Mouse (Mus musculus): Measurements from ENCODE around the gene Nup62. TPM values are rescaled to one million over a fixed set of nuclear protein-coding genes. Genes with fewer than 3 reads are reported as not detected.

Nup62 gene
- polyA plus RNA-seq, 2 experiments: 31.5 to 44.8 TPM

GRCm38 (mm10) chr7:44839171-44839490, 23.2 kb downstream of the Nup62 start:
- WGBS (ENCODE audit: insufficient replicate concordance): 22% methylated on average over 11 of the region's 11 CpGs
- H3K4me2 ChIP-seq (ENCODE audit: low read depth): peak overlapping the region; percentile 38
- H3K9ac ChIP-seq (replicated peaks): no peak overlapping the region
- H3K36me3 ChIP-seq (replicated peaks; ENCODE audit: control insufficient read depth, insufficient read depth, low read depth): no peaks in the 10 kb centered on the region; the same call in none of the 2 replicates
- DNase-seq (ENCODE audit: low read depth in 3 of 3, low spot score in 3 of 3): no peak
- H3K4me1 ChIP-seq (replicated peaks; ENCODE audit: control insufficient read depth in 2 of 2, insufficient read depth in 2 of 2, low read length in 1 of 2): peaks cover 0 to 2% of the 10 kb centered on the region in 2 experiments; a peak in 2 of 4 replicates
- TF ChIP-seq CTCF (IDR thresholded peaks at IDR 0.05; ENCODE audit: low read depth) (0 out of 2 replicates have a peak, but pooled peaks have one; percentile 7), EP300 (IDR thresholded peaks at IDR 0.05; ENCODE audit: low read depth) (no peak)
- H3K4me3 ChIP-seq (ENCODE audit: insufficient read depth in 1 of 2, low read depth in 2 of 2, low read length in 2 of 2): peak overlapping the region in 1 of 2 experiments; percentile 10; a peak in 1 of 4 replicates
- no peak overlapping the region for H3K27ac ChIP-seq
- peaks cover 6% of the 10 kb centered on the region for H3K27me3 ChIP-seq (ENCODE audit: control insufficient read depth, insufficient read depth, low read length)
- ATAC-seq (ENCODE audit: insufficient read depth): 0 out of 2 replicates have a peak, but pooled peaks have one; percentile 18
- H3K9me3 ChIP-seq (ENCODE audit: control insufficient read depth, low read length): no peaks in the 10 kb centered on the region

GRCm38 (mm10) chr7:44839491-44840191, 23.8 kb downstream of the Nup62 start:
- Histone ChIP-seq H3K4me2 (ENCODE audit: low read depth) (peak overlapping the region; percentile 38), H3K36me3 (replicated peaks; ENCODE audit: control insufficient read depth, insufficient read depth, low read depth) (no peaks in the 10 kb centered on the region; the same call in none of the 2 replicates), H3K4me1 (replicated peaks; ENCODE audit: control insufficient read depth in 2 of 2, insufficient read depth in 2 of 2, low read length in 1 of 2) (peaks cover 0 to 2% of the 10 kb centered on the region in 2 experiments; a peak in 2 of 4 replicates), H3K27ac (no peak overlapping the region), H3K9ac (replicated peaks) (no peak overlapping the region), H3K27me3 (ENCODE audit: control insufficient read depth, insufficient read depth, low read length) (peaks cover 6% of the 10 kb centered on the region), H3K4me3 (ENCODE audit: insufficient read depth in 1 of 2, low read depth in 2 of 2, low read length in 2 of 2) (peak overlapping the region in 1 of 2 experiments; percentile 10; a peak in 2 of 4 replicates), H3K9me3 (ENCODE audit: control insufficient read depth, low read length) (no peaks in the 10 kb centered on the region)
- ATAC-seq (ENCODE audit: insufficient read depth) (0 out of 2 replicates have a peak, but pooled peaks have one; percentile 11), DNase-seq (ENCODE audit: low read depth in 3 of 3, low spot score in 3 of 3) (no peak)
- TF ChIP-seq CTCF (IDR thresholded peaks at IDR 0.05; ENCODE audit: low read depth) (no peak), EP300 (IDR thresholded peaks at IDR 0.05; ENCODE audit: low read depth) (no peak)
- 2% methylated on average over 58 of the region's 58 CpGs for WGBS (ENCODE audit: insufficient replicate concordance)

GRCm38 (mm10) chr7:44840426-44840825, 24.5 kb downstream of the Nup62 start:
- 25% methylated on average over 14 of the region's 14 CpGs for WGBS (ENCODE audit: insufficient replicate concordance)
- Histone ChIP-seq H3K4me1 (replicated peaks; ENCODE audit: control insufficient read depth in 2 of 2, insufficient read depth in 2 of 2, low read length in 1 of 2) (peaks cover 0 to 2% of the 10 kb centered on the region in 2 experiments; a peak in 2 of 4 replicates), H3K9me3 (ENCODE audit: control insufficient read depth, low read length) (no peaks in the 10 kb centered on the region), H3K36me3 (replicated peaks; ENCODE audit: control insufficient read depth, insufficient read depth, low read depth) (no peaks in the 10 kb centered on the region; the same call in none of the 2 replicates), H3K27ac (no peak overlapping the region), H3K4me3 (ENCODE audit: insufficient read depth in 1 of 2, low read depth in 2 of 2, low read length in 2 of 2) (no peak overlapping the region), H3K9ac (replicated peaks) (no peak overlapping the region), H3K27me3 (ENCODE audit: control insufficient read depth, insufficient read depth, low read length) (peaks cover 6% of the 10 kb centered on the region), H3K4me2 (ENCODE audit: low read depth) (no peak overlapping the region; the same call in 1 of the 2 replicates)
- no peak for DNase-seq (ENCODE audit: low read depth in 3 of 3, low spot score in 3 of 3)
- TF ChIP-seq EP300 (IDR thresholded peaks at IDR 0.05; ENCODE audit: low read depth) (no peak), CTCF (IDR thresholded peaks at IDR 0.05; ENCODE audit: low read depth) (no peak)
- no peak for ATAC-seq (ENCODE audit: insufficient read depth)

GRCm38 (mm10) chr7:44841825-44842463, 26.1 kb downstream of the Nup62 start:
- H3K27ac ChIP-seq: no peak overlapping the region
- no peaks in the 10 kb centered on the region for H3K9me3 ChIP-seq (ENCODE audit: control insufficient read depth, low read length)
- peaks cover 6% of the 10 kb centered on the region for H3K27me3 ChIP-seq (ENCODE audit: control insufficient read depth, insufficient read depth, low read length)
- ATAC-seq (ENCODE audit: insufficient read depth) (no peak), DNase-seq (ENCODE audit: low read depth in 3 of 3, low spot score in 3 of 3) (no peak)
- H3K4me3 ChIP-seq (ENCODE audit: insufficient read depth in 1 of 2, low read depth in 2 of 2, low read length in 2 of 2): no peak overlapping the region
- WGBS (ENCODE audit: insufficient replicate concordance): 73% methylated on average over 8 of the region's 8 CpGs
- H3K4me2 ChIP-seq (ENCODE audit: low read depth): no peak overlapping the region
- TF ChIP-seq EP300 (IDR thresholded peaks at IDR 0.05; ENCODE audit: low read depth) (no peak), CTCF (IDR thresholded peaks at IDR 0.05; ENCODE audit: low read depth) (no peak)
- H3K36me3 ChIP-seq (replicated peaks; ENCODE audit: control insufficient read depth, insufficient read depth, low read depth): peaks cover 7% of the 10 kb centered on the region
- H3K9ac ChIP-seq (replicated peaks): no peak overlapping the region
- peaks cover 0 to 2% of the 10 kb centered on the region in 2 experiments; a peak in 2 of 4 replicates for H3K4me1 ChIP-seq (replicated peaks; ENCODE audit: control insufficient read depth in 2 of 2, insufficient read depth in 2 of 2, low read length in 1 of 2)

GRCm38 (mm10) chr7:44845006-44845405, 29.1 kb downstream of the Nup62 start:
- no peak for TF ChIP-seq EP300 (IDR thresholded peaks at IDR 0.05; ENCODE audit: low read depth)
- no peak for TF ChIP-seq CTCF (IDR thresholded peaks at IDR 0.05; ENCODE audit: low read depth)
- Histone ChIP-seq H3K4me1 (replicated peaks; ENCODE audit: control insufficient read depth in 2 of 2, insufficient read depth in 2 of 2, low read length in 1 of 2) (peaks cover 8% of the 10 kb centered on the region in 2 experiments), H3K27me3 (ENCODE audit: control insufficient read depth, insufficient read depth, low read length) (peaks cover 2% of the 10 kb centered on the region; the same call in 1 of the 2 replicates), H3K27ac (no peak overlapping the region), H3K9me3 (ENCODE audit: control insufficient read depth, low read length) (no peaks in the 10 kb centered on the region), H3K4me3 (ENCODE audit: insufficient read depth in 1 of 2, low read depth in 2 of 2, low read length in 2 of 2) (no peak overlapping the region), H3K4me2 (ENCODE audit: low read depth) (no peak overlapping the region), H3K36me3 (replicated peaks; ENCODE audit: control insufficient read depth, insufficient read depth, low read depth) (peaks cover 7% of the 10 kb centered on the region), H3K9ac (replicated peaks) (no peak overlapping the region)
- WGBS (ENCODE audit: insufficient replicate concordance): 83% methylated on average over 10 of the region's 10 CpGs
- DNase-seq (ENCODE audit: low read depth in 3 of 3, low spot score in 3 of 3) (no peak), ATAC-seq (ENCODE audit: insufficient read depth) (no peak)

Data from liver, embryonic 14.5 days (tissue).